ENCODE assay signal across 8 mouse cellular contexts in genomic region chr16:36821474-36821873, GRCm38 (mm10). TPM values are rescaled to one million over a fixed set of nuclear protein-coding genes. Genes with fewer than 3 reads are reported as not detected.
DNase-seq lines count a peak whose midpoint lies in the region; ATAC-seq and TF ChIP-seq lines count a peak whose summit lies in the region.

No protein-coding gene starts in this region.

- H3K4me3 ChIP-seq in liver, postnatal 0 days (ENCODE audit: low read depth, low read length), result no peak overlapping the region

- WGBS in liver, postnatal 0 days (ENCODE audit: insufficient replicate concordance), result 6% methylated on average over 3 of the region's 3 CpGs

- H3K4me1 ChIP-seq in liver, postnatal 0 days (ENCODE audit: insufficient read depth), result no peaks in the 10 kb centered on the region

- TF ChIP-seq CTCF in liver, postnatal 0 days (IDR thresholded peaks at IDR 0.05; ENCODE audit: low read depth), result no peak

- no peak overlapping the region for H3K4me2 ChIP-seq in liver, postnatal 0 days (ENCODE audit: low read depth, low read length)

- ATAC-seq in liver, postnatal 0 days, result peak; percentile 56

- peak; percentile 60 to 72 for DNase-seq in spleen, postnatal 36 days (ENCODE audit: low spot score in 2 of 2)
- DNase-seq in spleen, postnatal 14 days (ENCODE audit: low spot score in 2 of 2), result no peak
- DNase-seq in embryo, embryonic 10.5 days (ENCODE audit: low spot score), result peak; percentile 56
- DNase-seq in liver, postnatal 0 days, result peak; percentile 54
- DNase-seq in thymus, postnatal 36 days, result peak; percentile 12 to 40
- no peak for DNase-seq in heart, postnatal 4 days
- no peak for DNase-seq in adrenal gland, postnatal 4 days (ENCODE audit: low spot score in 2 of 2)
- no peak for DNase-seq in left cerebral cortex, postnatal 4 days

- 0 out of 2 replicates have a peak overlapping the region, but pooled peaks have one; percentile 11 for H3K27ac ChIP-seq in liver, postnatal 0 days (ENCODE audit: low read depth)

- H3K9ac ChIP-seq in liver, postnatal 0 days (replicated peaks), result no peak overlapping the region

- intact Hi-C loops in left cerebral cortex, postnatal 4 days (cut with DNase I), result no loop called here

- H3K9me3 ChIP-seq in liver, postnatal 0 days (ENCODE audit: low read length), result no peaks in the 10 kb centered on the region

- no peak for TF ChIP-seq EP300 in liver, postnatal 0 days (IDR thresholded peaks at IDR 0.05; ENCODE audit: low read depth)

- H3K27me3 ChIP-seq in liver, postnatal 0 days (ENCODE audit: insufficient read depth, low read length), result no peaks in the 10 kb centered on the region

- no peaks in the 10 kb centered on the region for H3K36me3 ChIP-seq in liver, postnatal 0 days (replicated peaks; ENCODE audit: insufficient read depth, low read length)

RNA-seq across cellular contexts. Expression of gene Iqcb1, which starts 6.7 kb away (rescaled TPM):
- polyA plus RNA-seq in liver, postnatal 0 days (2015; fragmentation: Nextera tagmentation; extraction: Ambion mirVana), result 6.8 and 7.8 TPM in 2 replicates
- 10 to 100 TPM; 14.7 to 17.2 TPM for total RNA-seq in heart, postnatal 4 days (2021)
- 10 to 100 TPM; 25.9 to 30.6 TPM for total RNA-seq in adrenal gland, postnatal 4 days (2021)
- total RNA-seq in left cerebral cortex, postnatal 4 days (2021), result 10 to 100 TPM; 34.8 to 40.2 TPM

RNA-seq across cellular contexts. Expression of gene Slc15a2, which starts 36.7 kb away (rescaled TPM):
- 0.20 and 1.8 TPM in 2 replicates for polyA plus RNA-seq in liver, postnatal 0 days (2015; fragmentation: Nextera tagmentation; extraction: Ambion mirVana)
- total RNA-seq in heart, postnatal 4 days (2021), result 1 to 10 TPM; 2.1 to 3.5 TPM
- 10 to 100 TPM in 1 of 2 experiments, 1 to 10 TPM in 1; 7.7 to 10.1 TPM for total RNA-seq in adrenal gland, postnatal 4 days (2021)
- total RNA-seq in left cerebral cortex, postnatal 4 days (2021), result 10 to 100 TPM; 36.0 to 36.5 TPM

RNA-seq across cellular contexts. Expression of gene Eaf2, which starts 53.3 kb away (rescaled TPM):
- polyA plus RNA-seq in liver, postnatal 0 days (2015; fragmentation: Nextera tagmentation; extraction: Ambion mirVana), result 0.70 and 1.3 TPM in 2 replicates
- 1 to 10 TPM; 1.1 to 1.5 TPM for total RNA-seq in heart, postnatal 4 days (2021)
- total RNA-seq in adrenal gland, postnatal 4 days (2021), result 1 to 10 TPM; 1.9 to 2.9 TPM
- under 1 TPM; 0.38 to 0.70 TPM for total RNA-seq in left cerebral cortex, postnatal 4 days (2021)

RNA-seq across cellular contexts. Expression of gene Golgb1, which starts 53.5 kb away (rescaled TPM):
- 38.7 and 42.2 TPM in 2 replicates for polyA plus RNA-seq in liver, postnatal 0 days (2015; fragmentation: Nextera tagmentation; extraction: Ambion mirVana)
- total RNA-seq in heart, postnatal 4 days (2021), result 10 to 100 TPM; 31.8 to 36.7 TPM
- total RNA-seq in adrenal gland, postnatal 4 days (2021), result 10 to 100 TPM; 70.1 to 75.1 TPM
- 10 to 100 TPM; 59.0 to 61.5 TPM for total RNA-seq in left cerebral cortex, postnatal 4 days (2021)

Comparison
In these comparisons a context has a peak if more than half of its experiments do, and no peak if none do; other contexts are left out.
1. DNase-seq: peak in spleen, postnatal 36 days (2 of 2), embryo, embryonic 10.5 days (single experiment), liver, postnatal 0 days (single experiment) and thymus, postnatal 36 days (2 of 2); none in spleen, postnatal 14 days (0 of 2), heart, postnatal 4 days (single experiment), adrenal gland, postnatal 4 days (0 of 2) and left cerebral cortex, postnatal 4 days (single experiment).